Mouse (Mus musculus) neural tube, embryonic 14.5 days (tissue): ENCODE measurements at regions not wholly inside any gene's neighbourhood (a gene's known extent, or its start where the extent isn't known, plus 50 kb on each side); places are given as distances from the start of the nearest gene placed in this dataset.

ENCODE experiments used
- ATAC-seq: fragments of 200-750 bp; cut with Nextera tagmentation; 2 replicates; pipeline ENCODE4 v1.8.0; 2017; ENCODE audit warnings: low read depth, mild to moderate bottlenecking, moderate TSS enrichment, moderate library complexity
- H3K27ac ChIP-seq: fragments of 300-500 bp; sonication (generic); 2 replicates; pipeline ENCODE4 v1.5.1; 2014; ENCODE audit warnings: low read depth, mild to moderate bottlenecking, control low read depth, low read length, moderate library complexity, mixed read lengths
- H3K27me3 ChIP-seq: fragments of 300-500 bp; sonication (generic); 2 replicates; pipeline ENCODE4 v1.6.1; 2014; ENCODE audit warnings: low read length; ENCODE audit not compliant: control insufficient read depth, insufficient read depth
- H3K36me3 ChIP-seq: fragments of 300-500 bp; sonication (generic); 2 replicates; pipeline ENCODE4 v1.6.1; 2014; ENCODE audit warnings: low read length, mixed read lengths; ENCODE audit not compliant: control insufficient read depth, insufficient read depth
- H3K4me1 ChIP-seq: fragments of 300-500 bp; sonication (generic); 2 replicates; pipeline ENCODE4 v1.6.1; 2014; ENCODE audit warnings: low read length; ENCODE audit not compliant: control insufficient read depth, insufficient read depth
- H3K4me2 ChIP-seq: fragments of 300-500 bp; sonication (generic); 2 replicates; pipeline ENCODE4 v1.6.1; 2014; ENCODE audit warnings: mild to moderate bottlenecking, low read depth, low read length, control low read depth
- H3K4me3 ChIP-seq: fragments of 300-500 bp; sonication (generic); 2 replicates; pipeline ENCODE4 v1.5.1; 2014; ENCODE audit warnings: low read depth, low read length, control low read depth, mixed read lengths
- H3K9ac ChIP-seq: fragments of 300-500 bp; sonication (generic); replicated peaks from 2 replicates; pipeline ENCODE4 v1.6.1; 2014; ENCODE audit warnings: low read depth, mild to moderate bottlenecking, control low read depth, low read length, mixed read lengths
- H3K9me3 ChIP-seq: fragments of 300-500 bp; sonication (generic); 2 replicates; pipeline ENCODE4 v1.6.1; 2016; ENCODE audit warnings: low read length; ENCODE audit not compliant: control insufficient read depth
- WGBS: fragments of 180-500 bp; shearing (Covaris S2); extraction: QIAGEN DNeasy Blood & Tissue Kit; methylation state at CpG from one replicate; pipeline ENCODE4 v1.1.7; 2014; 5-methylcytosine and 5-hydroxymethylcytosine counted together

- Histone ChIP-seq H3K4me1 (no peaks in the 10 kb centered on the region), H3K27me3 (no peaks in the 10 kb centered on the region), H3K27ac (no peak overlapping the region), H3K4me3 (no peak overlapping the region), H3K9me3 (no peaks in the 10 kb centered on the region), H3K9ac (no peak overlapping the region), H3K4me2 (no peak overlapping the region), H3K36me3 (no peaks in the 10 kb centered on the region)
- no peak for ATAC-seq
- WGBS, result 91% methylated on average over 6 of the region's 6 CpGs
Measured at GRCm38 (mm10) chr17:67569865-67570264, 62.7 kb downstream of the Lrrc30 start.

GRCm38 (mm10) chr17:67566216-67566615, 66.3 kb downstream of the Lrrc30 start:
- Histone ChIP-seq H3K36me3 (no peaks in the 10 kb centered on the region), H3K4me3 (no peak overlapping the region), H3K4me1 (no peaks in the 10 kb centered on the region), H3K27ac (no peak overlapping the region), H3K27me3 (no peaks in the 10 kb centered on the region), H3K9ac (no peak overlapping the region), H3K9me3 (no peaks in the 10 kb centered on the region), H3K4me2 (no peak overlapping the region)
- 73% methylated on average over 11 of the region's 11 CpGs for WGBS
- ATAC-seq, result no peak

GRCm38 (mm10) chr17:67565746-67566145, 66.8 kb downstream of the Lrrc30 start:
- no peak overlapping the region for H3K4me3 ChIP-seq
- ATAC-seq, result no peak
- no peak overlapping the region for H3K4me2 ChIP-seq
- no peaks in the 10 kb centered on the region for H3K27me3 ChIP-seq
- WGBS, result 40% methylated on average over 3 of the region's 3 CpGs
- H3K36me3 ChIP-seq, result no peaks in the 10 kb centered on the region
- H3K9me3 ChIP-seq, result no peaks in the 10 kb centered on the region
- no peak overlapping the region for H3K27ac ChIP-seq
- H3K9ac ChIP-seq, result no peak overlapping the region
- H3K4me1 ChIP-seq, result no peaks in the 10 kb centered on the region

- no peaks in the 10 kb centered on the region for H3K4me1 ChIP-seq
- H3K36me3 ChIP-seq, result no peaks in the 10 kb centered on the region
- H3K4me3 ChIP-seq, result no peak overlapping the region
- H3K4me2 ChIP-seq, result no peak overlapping the region
- 62% methylated on average over 3 of the region's 3 CpGs for WGBS
- H3K9me3 ChIP-seq, result no peaks in the 10 kb centered on the region
- no peaks in the 10 kb centered on the region for H3K27me3 ChIP-seq
- H3K27ac ChIP-seq, result no peak overlapping the region
- H3K9ac ChIP-seq, result no peak overlapping the region
- ATAC-seq, result no peak
Measured at GRCm38 (mm10) chr17:67564845-67565244, 67.7 kb downstream of the Lrrc30 start.

GRCm38 (mm10) chr17:67563036-67563435, 69.5 kb downstream of the Lrrc30 start:
- ATAC-seq, result no peak
- H3K9ac ChIP-seq, result no peak overlapping the region
- H3K4me2 ChIP-seq, result no peak overlapping the region
- no peaks in the 10 kb centered on the region for H3K36me3 ChIP-seq
- no peaks in the 10 kb centered on the region for H3K27me3 ChIP-seq
- no peak overlapping the region for H3K4me3 ChIP-seq
- no peaks in the 10 kb centered on the region for H3K4me1 ChIP-seq
- H3K27ac ChIP-seq, result no peak overlapping the region
- no peaks in the 10 kb centered on the region for H3K9me3 ChIP-seq
- 83% methylated on average over 7 of the region's 7 CpGs for WGBS

- 84% methylated on average over 4 of the region's 4 CpGs for WGBS
Measured at GRCm38 (mm10) chr17:67561802-67562201, 70.7 kb downstream of the Lrrc30 start.

GRCm38 (mm10) chr17:67557351-67557870, 75.1 kb downstream of the Lrrc30 start:
- Histone ChIP-seq H3K4me3 (no peak overlapping the region), H3K36me3 (no peaks in the 10 kb centered on the region), H3K9ac (no peak overlapping the region), H3K27me3 (no peaks in the 10 kb centered on the region), H3K4me1 (no peaks in the 10 kb centered on the region), H3K4me2 (no peak overlapping the region), H3K9me3 (no peaks in the 10 kb centered on the region), H3K27ac (no peak overlapping the region)
- WGBS, result 69% methylated on average over 7 of the region's 7 CpGs
- no peak for ATAC-seq

More at GRCm38 (mm10) chr17:67561802-67562201, 70.7 kb downstream of the Lrrc30 start:
- no peaks in the 10 kb centered on the region for H3K9me3 ChIP-seq
- no peak overlapping the region for H3K4me3 ChIP-seq
- no peaks in the 10 kb centered on the region for H3K27me3 ChIP-seq
- no peak overlapping the region for H3K27ac ChIP-seq
- no peak overlapping the region for H3K4me2 ChIP-seq
- no peaks in the 10 kb centered on the region for H3K4me1 ChIP-seq
- H3K9ac ChIP-seq, result no peak overlapping the region
- ATAC-seq, result no peak
- no peaks in the 10 kb centered on the region for H3K36me3 ChIP-seq

GRCm38 (mm10) chr17:67552581-67553139, 79.9 kb downstream of the Lrrc30 start:
- H3K9ac ChIP-seq, result no peak overlapping the region
- no peaks in the 10 kb centered on the region for H3K27me3 ChIP-seq
- ATAC-seq, result peak; percentile 32; the same call in 1 of the 2 replicates
- H3K4me3 ChIP-seq, result no peak overlapping the region
- H3K4me1 ChIP-seq, result peaks cover 4% of the 10 kb centered on the region; the same call in 1 of the 2 replicates
- H3K4me2 ChIP-seq, result peak overlapping the region; percentile 27; the same call in 1 of the 2 replicates
- H3K36me3 ChIP-seq, result no peaks in the 10 kb centered on the region
- H3K9me3 ChIP-seq, result no peaks in the 10 kb centered on the region
- no peak overlapping the region for H3K27ac ChIP-seq
- WGBS, result 57% methylated on average over 21 of the region's 21 CpGs

- 29% methylated on average over 11 of the region's 11 CpGs for WGBS
- Histone ChIP-seq H3K4me2 (no peak overlapping the region), H3K27me3 (no peaks in the 10 kb centered on the region), H3K9me3 (no peaks in the 10 kb centered on the region), H3K27ac (no peak overlapping the region), H3K36me3 (no peaks in the 10 kb centered on the region), H3K4me3 (no peak overlapping the region), H3K9ac (no peak overlapping the region), H3K4me1 (peaks cover 4% of the 10 kb centered on the region; the same call in 1 of the 2 replicates)
- ATAC-seq, result peak; percentile 60; the same call in 1 of the 2 replicates
Measured at GRCm38 (mm10) chr17:67548966-67549700, 83.4 kb downstream of the Lrrc30 start.
